Mouse (Mus musculus): Measurements from ENCODE around the gene Ptpn12.
"Not testable (repeated sequence)": the region's sequence is repeated elsewhere in the genome, so short reads cannot be mapped to it uniquely, and the experiment has no call there.

Gene Ptpn12

DNA sequence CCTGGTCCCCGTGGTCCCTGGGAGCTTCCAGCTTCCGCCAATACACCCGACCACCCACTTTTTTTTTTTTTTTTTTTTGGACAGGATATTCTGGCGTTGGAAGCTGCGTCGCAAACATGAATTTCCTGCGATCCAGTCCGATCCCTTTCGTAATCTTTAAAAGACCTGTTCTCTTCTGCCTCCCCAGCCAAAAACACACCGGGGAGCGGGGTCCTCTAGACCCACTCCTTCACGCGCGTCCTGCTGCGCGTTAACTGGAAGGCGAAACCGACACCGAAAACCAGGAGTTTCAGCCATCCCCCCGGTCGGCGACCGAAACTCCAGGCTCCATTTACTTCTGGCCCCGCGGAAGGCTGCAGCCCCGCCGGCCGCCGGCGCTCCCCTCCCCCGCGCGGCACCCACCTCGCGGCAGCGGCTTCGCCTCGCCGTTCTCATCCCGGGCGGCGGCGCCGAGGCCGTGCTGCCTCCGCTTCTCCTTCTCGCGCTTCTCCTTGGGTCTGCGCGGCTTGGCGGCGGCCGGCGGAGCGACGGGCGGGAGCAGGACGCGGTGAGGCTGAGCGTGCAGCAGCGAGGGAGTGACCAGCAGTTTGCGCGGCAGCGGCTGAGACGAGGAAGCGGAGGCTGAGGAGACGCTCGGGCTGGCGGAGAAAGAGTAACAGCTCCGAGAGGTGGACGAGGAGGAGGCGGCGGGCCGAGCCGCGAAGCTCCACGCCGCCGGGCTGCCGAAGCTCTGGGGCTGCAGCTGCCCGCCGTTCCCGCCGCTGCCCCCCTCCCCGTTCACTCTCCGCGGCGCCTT, 104.7 kb downstream of the Ptpn12 start:
- DNase-seq = peak; percentile 66

DNA sequence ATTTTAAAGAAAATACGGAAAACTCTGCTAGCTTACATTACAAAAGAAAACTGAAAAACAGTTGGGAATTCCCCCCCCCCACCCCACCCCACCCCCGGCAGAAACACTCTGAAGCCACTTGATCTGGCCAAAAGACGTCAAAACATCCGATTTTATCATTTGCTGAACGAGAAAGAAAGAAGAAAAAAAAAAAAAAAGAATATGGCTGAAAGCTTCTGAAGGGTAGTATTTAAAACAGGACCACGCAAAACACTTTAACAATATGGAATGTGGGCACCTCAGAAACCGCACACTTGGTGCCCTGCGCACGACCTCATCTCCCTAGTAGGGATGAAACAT, 105.2 kb downstream of the Ptpn12 start:
- no peak for DNase-seq

DNA sequence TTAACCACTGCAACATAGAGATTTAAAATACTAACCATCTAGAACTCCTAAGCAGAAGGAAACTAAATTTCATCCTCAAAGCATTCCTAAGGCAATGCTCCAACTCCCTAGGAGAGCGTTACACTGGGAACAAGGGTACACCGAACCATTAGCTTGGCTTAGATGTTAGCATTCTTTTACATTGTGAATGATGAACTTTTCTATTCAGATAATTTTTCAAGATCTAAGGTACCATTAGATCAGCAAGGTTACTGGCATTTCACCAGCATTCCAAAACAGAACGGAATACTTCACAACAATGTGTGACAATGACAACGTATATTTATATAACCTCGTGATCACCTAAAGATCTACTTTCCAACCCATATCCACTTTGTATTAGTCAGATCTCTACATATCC, 105.6 kb downstream of the Ptpn12 start:
- no peak for DNase-seq

DNA sequence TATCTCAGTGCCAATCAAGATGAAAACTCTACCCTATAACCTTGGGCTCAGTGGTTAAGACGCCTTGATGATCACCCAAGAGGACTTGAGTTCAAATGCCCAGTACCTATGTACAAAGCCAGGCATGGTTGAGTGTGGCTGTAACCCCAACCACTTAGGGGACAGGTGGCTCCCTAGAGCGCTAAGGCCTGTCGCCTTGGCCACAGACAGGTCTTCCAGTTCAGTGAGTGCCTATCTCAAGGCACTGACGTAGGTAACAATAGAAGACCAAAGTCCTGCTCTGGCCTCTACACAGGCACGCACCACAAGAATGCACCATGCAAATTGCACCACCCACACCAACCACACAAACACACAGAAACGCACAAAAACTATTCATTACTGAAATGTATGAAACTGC, 108.8 kb downstream of the Ptpn12 start:
- DNase-seq = no peak

DNA sequence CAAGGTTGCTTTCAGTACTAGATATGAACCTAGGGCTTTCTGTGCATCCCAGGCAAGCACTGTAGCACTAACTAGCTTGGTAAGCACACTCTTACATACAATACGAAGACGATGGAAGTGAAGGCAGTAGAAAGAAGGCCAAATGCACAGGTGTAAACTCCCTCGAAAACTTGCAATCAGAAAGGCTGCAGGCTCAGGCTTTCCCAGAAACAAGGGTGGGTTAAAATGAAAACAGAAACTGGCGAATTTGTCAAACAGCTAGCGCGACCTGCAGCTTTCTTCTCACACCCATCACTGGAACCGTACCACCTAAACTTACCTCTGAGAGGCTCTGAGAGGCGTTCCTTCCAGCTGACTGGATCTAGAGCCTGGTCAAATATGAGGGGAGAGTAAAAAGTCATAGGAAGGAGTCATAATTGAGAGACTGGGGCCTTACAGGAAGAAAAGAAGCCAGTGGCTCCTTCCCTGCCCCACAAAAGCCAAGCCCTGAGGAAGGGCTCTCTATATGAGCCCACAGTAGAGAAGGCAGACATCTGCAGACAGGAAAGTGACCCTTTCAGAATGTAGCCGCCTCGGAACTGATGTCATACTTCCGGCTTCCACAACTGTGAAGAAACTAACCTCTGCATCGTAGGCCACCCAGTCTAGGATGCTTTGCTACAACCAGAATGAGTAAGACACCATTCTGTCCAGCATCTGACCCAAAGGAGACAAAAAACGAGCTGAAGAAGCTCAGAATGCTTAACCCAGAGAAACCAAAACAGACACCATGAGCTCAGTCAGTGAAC, 110.6 kb downstream of the Ptpn12 start:
- DNase-seq = peak; percentile 34

DNA sequence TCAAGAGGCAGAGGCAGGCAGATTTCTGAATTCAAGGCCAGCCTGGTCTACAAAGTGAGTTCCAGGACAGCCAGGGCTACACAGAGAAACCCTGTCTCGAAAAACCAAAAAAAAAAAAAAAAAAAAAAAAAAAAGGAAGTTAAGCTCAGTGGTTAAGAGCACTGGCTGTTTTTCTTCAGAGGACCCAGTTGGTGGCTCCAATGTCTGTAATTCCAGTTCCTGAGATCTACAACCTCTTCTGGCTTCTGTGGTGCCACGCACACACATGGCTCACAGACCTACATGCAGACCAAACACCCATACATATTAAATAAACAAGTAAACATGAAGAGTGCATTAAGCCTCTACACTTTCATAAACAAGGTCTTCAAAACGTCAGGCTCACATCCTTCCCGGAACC, 111.9 kb downstream of the Ptpn12 start:
- not testable (repeated sequence) for DNase-seq

- no peak for DNase-seq
Observed at GRCm38 (mm10) chr5:20942523-20942922, 113.2 kb downstream of the Ptpn12 start.

DNA sequence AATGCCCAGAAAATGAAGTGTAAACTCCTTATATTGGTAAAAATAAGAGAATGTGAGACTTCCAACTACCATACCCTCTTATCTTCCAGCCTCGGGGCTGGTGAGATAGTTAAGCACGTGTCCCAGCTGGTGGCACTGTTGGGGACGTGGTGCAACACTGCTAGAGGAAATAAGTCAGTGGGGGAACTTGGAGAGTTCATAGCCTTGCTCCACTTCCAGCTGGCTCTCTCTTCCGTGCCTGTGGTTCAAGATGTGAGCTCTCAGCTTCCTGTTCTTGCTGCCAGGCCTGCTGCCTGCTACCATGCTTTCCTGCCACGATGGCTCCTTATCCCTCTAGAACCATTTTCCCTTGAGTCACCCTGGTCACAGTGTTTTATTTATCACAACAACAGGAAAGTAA, 114.5 kb downstream of the Ptpn12 start:
- DNase-seq = peak; percentile 27

GRCm38 (mm10) chr5:20940696-20941095, 115.0 kb downstream of the Ptpn12 start:
- no peak for DNase-seq

DNA sequence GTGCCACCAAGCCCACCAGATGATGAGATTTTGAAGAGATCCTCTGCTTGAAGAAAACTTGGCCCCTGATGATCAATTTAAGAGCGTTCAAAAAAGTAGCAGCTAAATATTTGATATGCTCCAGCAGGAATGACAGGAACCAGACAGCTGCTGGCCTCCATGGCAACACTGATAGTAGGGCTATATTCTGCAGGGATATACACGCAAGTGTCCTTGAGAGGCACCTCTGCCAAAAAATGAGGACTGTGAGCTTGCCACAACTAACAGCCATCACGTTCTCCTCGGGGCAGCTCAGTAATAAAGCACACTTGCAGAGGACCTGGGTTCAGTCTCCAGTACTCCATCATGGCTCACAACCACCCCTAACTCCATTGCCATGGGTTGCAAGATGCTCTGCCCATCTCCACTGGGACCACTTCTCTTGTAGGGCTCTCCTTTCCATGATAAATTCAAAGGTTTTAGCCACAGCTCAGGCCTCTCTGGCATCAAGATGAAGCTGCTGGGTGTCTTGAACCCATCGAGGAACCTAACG, 115.6 kb downstream of the Ptpn12 start:
- DNase-seq = no peak

DNA sequence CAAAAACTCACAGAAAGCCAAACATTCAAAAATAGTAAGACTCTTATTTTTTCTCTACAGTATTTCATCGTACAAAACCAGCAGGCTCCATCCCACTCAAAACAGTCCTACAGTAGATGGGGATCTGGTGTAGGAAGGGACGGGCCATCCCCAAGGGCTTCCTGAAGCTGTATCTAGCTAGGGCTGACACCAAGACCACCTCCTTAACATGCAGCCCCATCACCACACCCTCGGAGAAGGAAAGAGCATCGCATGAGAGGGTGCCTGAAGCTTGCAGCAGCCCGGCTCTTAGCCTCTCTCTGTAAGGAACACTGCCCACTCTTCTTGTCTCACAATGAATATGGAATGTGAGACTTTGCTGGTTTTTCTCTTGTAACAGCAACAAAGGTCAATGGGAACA, 117.2 kb downstream of the Ptpn12 start:
- DNase-seq = no peak
